Mouse (Mus musculus): Measurements from ENCODE around the gene Nfkbib. TPM values are rescaled to one million over a fixed set of nuclear protein-coding genes. Genes with fewer than 3 reads are reported as not detected.

Gene Nfkbib
- total RNA-seq (2021): 10 to 100 TPM; 24.4 to 27.9 TPM
- long read RNA-seq, experiment 1, transcript Nfkbib-202 (6 exons, 1,243 nt): major isoform, 56 of 101 reads
- long read RNA-seq, experiment 1, partial matches to known transcripts: 44 of 101 reads
- long read RNA-seq, experiment 1, other reads (novel, unspliced or antisense): 1 of 101 reads
- long read RNA-seq, experiment 2, transcript Nfkbib-202 (6 exons, 1,243 nt): major isoform, 47 of 80 reads
- long read RNA-seq, experiment 2, partial matches to known transcripts: 31 of 80 reads
- long read RNA-seq, experiment 2, other reads (novel, unspliced or antisense): 1 of 80 reads

DNA sequence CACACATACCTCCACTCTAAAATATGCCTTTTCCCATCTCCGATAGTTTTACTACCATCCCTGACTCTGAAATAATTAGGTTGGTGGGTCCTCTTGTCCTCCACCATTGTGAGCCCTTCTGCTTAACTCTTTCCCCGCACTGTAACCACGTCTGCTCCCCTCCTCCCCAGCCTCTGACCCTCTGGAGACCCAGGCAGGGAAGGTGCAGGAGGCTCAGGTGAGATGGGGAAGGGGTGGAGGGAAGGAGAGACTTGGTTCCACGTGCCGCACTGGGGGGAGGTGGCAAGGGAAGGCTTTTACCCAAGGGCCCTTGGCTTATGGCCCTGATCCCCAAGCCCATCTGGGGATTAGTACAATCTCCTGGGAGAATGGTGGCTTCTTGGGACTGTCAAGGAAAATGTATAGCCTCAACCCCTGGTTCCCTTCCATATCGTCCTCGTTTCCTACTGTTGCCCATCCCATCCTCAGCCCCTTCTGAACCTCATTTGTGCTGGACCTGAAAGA lies at the start of gene Nfkbib:
Nfkbib (minus strand) TSS at position 51 of the 504 bp plus-strand sequence.
- DNase-seq: no peak

GRCm38 (mm10) chr7:28816920-28817319 lies 49.6 kb upstream of the Nfkbib start:
- DNase-seq: no peak

- DNase-seq: no peak
These were observed 48.9 kb upstream of the Nfkbib start for GRCm38 (mm10) chr7:28816201-28816600.

DNA sequence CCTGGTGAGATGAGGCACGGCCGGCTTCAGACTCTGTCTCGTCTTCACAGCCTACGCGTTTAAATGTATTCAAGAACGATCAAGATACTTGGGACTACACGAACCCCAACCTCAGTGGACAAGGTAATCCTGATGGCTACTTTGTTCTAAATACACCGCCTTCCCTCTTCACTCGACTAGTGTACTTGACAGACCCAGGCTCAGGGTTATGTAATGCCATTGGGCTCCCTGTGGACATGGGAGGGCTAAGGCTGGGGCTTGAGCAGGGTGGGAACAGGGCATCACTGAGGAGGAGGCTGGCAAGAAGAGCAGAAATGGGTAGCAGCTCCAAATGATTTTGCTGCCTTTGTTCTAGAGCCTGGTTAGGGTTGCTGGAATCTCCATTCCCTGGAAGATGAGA lies 47.9 kb upstream of the Nfkbib start:
- DNase-seq: no peak

- DNase-seq: no peak
These were observed 47.2 kb upstream of the Nfkbib start for GRCm38 (mm10) chr7:28814306-28815034.

GRCm38 (mm10) chr7:28812949-28813348 lies 45.6 kb upstream of the Nfkbib start:
- DNase-seq: no peak

- DNase-seq: no peak
These were observed 45.1 kb upstream of the Nfkbib start for GRCm38 (mm10) chr7:28812436-28812835.

GRCm38 (mm10) chr7:28811640-28812275 lies 44.4 kb upstream of the Nfkbib start:
- no peak for DNase-seq

DNA sequence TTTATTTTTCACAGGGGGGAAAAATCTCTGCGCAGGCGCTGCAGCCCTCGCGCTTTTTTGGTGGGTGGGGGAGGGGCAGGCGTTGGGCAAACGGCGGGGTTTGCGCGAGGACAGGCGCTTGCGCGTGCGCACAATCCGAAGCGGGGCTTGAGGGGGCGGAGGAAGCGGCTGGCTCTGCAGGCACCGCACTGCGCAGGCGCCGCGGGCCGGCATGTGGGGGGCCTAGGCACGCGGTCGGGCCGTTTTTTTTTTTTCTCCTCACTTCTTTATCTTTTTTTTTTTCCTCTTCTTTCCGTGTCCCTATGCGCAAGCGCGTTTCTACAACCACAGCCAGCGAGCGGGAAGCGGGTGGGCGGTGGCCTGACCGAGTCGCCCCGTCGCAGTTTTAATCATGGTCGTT lies 43.9 kb upstream of the Nfkbib start:
- peak; percentile 94 for DNase-seq

GRCm38 (mm10) chr7:28810107-28811066 lies 43.1 kb upstream of the Nfkbib start:
- peak; percentile 99 for DNase-seq

- DNase-seq: peak; percentile 62
These were observed 42.2 kb upstream of the Nfkbib start for GRCm38 (mm10) chr7:28809401-28810089.

DNA sequence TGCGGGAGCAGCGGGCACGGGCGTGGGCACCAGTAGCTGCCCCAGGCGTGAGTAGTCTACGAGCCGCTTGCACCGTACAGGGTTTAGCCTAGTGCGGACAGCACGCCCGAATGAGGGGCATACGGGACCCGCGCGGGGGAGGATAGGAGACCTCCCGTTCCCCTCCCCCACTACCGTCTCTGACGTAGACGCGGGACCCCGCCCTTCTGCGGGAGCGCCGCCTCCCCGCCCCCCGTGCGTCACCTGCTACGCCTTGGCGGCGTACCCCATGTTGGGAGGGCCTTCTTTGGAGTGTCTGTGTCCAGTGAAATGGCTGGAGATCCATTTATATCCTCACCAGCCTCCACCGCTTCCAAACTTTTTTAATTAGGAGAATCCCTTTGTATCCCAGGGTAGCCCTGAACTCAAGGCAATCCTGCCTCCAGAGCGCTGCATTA lies 41.7 kb upstream of the Nfkbib start:
- peak; percentile 95 for DNase-seq

GRCm38 (mm10) chr7:28808221-28808941 lies 41.1 kb upstream of the Nfkbib start, which contains the start of gene Hnrnpl:
Gene Hnrnpl (plus strand): TSS chr7:28808541.
- no peak for DNase-seq

- peak; percentile 53 for DNase-seq
These were observed 40.4 kb upstream of the Nfkbib start for GRCm38 (mm10) chr7:28807641-28808220.

DNA sequence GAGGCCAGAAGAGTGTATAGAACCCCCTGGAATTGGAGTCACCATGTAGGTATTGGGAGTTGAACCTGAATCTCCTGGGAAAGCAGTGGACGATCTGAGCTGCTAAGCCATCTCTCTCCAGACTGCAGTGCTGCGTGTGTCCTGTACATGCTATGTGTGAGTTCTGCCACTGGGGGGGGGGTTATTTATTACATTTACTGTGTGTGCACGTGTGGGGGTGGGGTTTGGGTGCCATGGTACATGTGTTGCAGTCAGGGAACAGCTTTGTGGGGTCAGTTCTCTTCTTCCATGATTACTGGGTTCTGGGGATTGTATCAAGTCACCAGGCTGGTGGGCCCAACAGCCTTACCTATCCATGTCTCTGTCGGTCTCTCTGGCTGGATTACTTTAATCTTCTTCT lies 39.6 kb upstream of the Nfkbib start:
- no peak for DNase-seq

DNA sequence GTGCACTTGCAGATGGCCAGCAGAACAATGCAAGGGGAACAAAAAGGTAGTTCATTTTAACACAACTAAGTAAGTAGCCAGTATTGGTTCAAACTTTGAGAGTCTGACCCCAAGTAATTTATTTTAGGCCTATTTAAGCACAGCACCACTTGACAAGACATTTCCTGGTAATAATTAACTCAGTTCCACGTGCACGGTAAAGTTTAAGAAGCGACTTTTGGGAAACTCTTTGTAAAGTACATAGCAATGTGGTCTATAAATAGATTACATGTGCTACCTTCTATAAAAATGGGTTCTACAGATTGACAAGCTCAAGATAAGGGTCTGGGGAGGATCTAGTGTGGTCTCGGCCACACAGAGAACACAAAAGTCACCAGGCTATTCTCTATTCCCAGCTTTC lies 36.4 kb upstream of the Nfkbib start:
- DNase-seq: no peak

- DNase-seq: no peak
These were observed 35.7 kb upstream of the Nfkbib start for GRCm38 (mm10) chr7:28802846-28803588.

- peak; percentile 46 for DNase-seq
These were observed 34.8 kb upstream of the Nfkbib start for GRCm38 (mm10) chr7:28801901-28802670.
